Mouse (Mus musculus) telencephalon, adult 2 months (tissue): ENCODE results near the gene Exoc3l.
"Not testable (repeated sequence)": the region's sequence is repeated elsewhere in the genome, so short reads cannot be mapped to it uniquely, and the experiment has no call there.

Experiments
- DNase-seq: peaks from one replicate; pipeline ENCODE4 v3.0.0-alpha.2; 2011; ENCODE audit warnings: low read depth, low spot score

The Exoc3l gene

DNA sequence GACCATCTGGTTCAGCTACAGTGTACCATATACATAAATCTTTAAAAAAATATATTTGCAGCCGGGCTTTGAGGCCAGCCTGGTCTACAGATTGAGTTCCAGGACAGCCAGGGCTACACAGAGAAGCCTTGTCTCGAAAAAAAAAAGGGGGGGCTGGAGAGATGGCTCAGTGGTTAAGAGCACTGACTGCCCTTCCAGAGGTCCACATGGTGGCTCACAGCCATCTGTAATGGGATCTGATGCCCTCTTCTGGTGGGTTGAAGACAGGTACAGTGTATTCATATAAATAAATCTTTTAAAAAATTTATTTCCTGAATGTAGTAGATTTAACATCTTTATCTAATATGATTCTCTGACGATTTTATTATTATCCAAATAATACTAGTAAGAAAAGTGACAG is 4.1 kb downstream of the Exoc3l start:
- not testable (repeated sequence) for DNase-seq

DNA sequence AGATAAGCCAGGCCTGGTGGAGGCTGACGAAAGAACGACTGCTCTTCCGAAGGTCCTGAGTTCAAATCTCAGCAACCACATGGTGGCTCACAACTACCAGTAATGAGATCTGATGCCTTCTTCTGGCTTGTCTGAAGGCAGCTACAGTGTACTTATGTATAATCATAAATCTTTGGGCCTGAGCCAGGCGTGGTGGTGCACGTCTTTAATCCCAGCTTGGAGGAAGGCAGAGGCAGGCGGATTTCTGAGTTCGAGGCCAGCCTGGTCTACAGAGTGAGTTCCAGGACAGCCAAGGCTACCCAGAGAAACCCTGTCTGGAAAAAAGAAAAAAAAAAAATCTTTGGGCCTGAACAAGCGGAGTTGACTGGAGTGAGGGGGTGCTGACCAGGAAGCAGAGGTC is 4.5 kb downstream of the Exoc3l start:
- not testable (repeated sequence) for DNase-seq

DNA sequence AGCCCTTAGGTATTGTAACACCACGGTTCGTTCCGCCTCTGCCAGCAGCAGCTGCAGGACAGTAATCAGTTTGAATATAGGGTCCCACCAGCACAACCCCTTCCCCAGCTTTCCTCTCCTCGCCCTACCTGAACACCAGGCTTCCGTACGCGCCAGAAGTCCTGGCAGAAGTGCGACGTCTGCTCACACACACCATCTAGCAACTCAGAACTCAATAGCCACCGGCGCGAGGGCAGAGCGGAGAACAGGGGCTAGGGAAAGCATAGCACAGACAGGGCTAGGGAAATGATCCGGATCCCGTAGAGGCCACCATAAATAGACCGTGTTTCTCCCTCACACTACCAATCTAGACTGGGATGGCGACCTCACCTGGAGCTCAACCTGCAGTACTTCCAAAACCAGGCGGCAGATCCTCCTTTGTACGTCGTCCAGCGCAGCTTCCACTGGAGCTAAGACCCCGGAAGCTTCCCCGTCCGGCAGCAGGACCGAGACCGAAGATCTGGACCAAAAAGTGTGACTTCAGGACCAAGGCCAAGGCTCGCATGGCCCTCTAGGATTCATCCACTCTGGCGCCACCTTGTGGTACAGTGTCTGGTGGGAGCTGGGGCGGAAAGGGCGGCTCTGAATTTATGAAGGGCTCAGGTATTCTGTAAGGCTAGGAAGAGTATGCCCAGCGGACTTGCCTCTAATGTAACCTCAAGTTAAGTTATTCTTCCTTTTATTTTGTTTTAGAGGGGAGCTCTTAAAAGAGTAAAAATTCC is 5.2 kb downstream of the Exoc3l start:
- no peak for DNase-seq

DNA sequence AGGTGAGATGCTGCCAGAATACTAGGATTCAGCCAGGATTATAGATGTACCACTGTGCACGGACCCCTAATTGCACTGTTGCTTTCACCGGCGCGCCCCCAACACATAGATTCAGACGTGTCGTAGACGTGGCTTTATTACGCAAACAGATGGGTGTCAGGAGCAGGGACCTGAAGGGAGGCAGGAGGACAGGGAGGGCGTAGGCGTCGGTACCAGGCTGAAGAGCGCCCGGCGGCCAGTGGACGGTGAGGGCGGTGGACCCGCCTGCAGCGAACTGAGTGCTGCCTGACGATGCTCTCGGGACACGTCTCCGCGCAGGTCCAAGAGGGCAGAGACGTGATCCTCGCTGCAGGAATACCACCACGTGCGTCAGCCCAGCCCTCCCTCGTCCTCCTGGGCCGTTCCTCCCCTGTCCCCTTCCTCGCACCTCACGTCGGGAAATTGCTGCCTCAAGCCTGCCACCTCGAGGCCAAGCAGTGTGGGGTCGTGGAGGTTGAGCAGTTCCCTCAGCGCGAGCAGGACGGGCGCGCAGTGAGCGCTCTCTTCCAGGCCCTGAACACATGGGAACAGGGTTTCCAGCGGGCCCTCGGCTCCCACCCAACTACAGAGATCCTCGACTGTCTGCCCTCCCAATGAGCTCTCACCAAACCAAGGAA is 6.0 kb downstream of the Exoc3l start, which contains the start of gene 4931428F04Rik:
Gene 4931428F04Rik (minus strand): TSS at position 60 of the 656 bp plus-strand sequence.
- DNase-seq = no peak

DNA sequence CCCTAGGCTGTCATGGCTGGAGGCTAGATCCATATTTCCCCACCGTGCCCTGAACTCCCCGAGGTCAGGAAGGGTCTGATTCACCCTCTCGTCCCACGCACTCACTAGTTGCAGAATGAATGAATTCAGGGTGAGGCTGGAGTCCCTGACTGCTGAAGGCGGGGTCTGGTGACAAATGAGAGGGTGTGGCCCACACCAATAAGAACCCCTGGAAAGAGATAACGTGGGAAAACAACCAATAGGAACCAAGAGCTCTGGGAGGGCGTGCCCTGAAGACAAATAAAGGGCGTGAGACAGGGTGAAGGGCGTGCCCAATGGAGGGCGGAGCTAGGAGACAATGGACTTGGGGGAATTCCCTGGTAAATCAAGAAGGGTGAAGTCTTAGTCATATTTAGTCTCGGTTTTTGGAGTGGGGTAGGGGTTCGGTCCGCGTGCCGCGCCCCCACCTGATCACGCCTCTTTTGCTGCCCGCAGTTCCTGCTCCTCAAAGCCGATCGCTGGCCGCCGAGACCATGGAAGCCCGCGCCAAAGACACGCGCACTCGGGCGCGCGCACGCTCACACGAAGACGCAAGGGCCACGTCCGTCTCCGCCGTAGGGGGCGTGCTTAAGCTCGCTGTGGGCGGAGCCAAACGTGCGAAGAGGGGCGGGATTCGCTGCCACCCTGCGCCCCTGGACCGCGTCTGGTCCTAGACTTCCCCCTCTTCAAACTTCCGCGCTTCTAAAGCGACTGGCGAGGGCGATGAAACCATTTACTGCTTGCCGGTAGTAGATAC is 6.8 kb downstream of the Exoc3l start:
- peak; percentile 97 for DNase-seq

DNA sequence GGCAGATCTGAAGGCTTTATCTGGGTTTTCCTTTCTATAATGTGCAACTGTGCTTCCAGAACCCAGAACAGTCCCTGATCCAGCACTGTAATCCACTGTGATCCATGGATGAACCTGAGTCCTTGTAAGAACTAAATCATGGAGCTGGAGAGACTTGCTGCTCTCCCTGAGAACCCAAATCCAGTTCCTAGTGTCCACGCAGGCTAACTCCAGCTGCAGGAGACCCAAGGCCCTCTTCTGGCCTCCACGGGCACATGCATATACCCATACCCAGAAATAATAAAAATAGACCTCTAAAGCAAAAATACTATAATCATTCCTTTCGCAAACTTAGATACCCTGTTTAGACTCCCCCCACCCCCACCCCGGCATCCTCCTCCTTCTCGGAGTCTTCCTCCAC is 7.7 kb downstream of the Exoc3l start:
- DNase-seq = no peak

DNA sequence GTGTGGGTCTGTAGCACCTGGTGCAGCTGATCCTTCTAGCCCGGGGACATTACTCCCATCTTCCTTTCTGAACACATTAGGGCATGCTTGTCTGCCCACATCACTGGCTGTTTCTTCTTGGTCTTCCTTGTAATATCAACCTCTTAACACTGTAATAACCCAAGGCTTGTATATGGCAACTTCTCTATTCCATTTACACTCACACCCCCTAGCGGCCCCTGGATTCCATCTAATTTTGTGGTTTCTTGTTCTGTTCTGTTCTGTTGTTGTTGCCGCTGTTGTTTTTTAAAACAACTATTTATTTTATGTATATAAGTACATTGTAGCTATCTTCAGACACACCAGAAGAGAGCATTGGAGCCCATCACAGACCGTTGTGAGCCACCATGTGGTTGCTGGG is 9.0 kb downstream of the Exoc3l start:
- DNase-seq = no peak

DNA sequence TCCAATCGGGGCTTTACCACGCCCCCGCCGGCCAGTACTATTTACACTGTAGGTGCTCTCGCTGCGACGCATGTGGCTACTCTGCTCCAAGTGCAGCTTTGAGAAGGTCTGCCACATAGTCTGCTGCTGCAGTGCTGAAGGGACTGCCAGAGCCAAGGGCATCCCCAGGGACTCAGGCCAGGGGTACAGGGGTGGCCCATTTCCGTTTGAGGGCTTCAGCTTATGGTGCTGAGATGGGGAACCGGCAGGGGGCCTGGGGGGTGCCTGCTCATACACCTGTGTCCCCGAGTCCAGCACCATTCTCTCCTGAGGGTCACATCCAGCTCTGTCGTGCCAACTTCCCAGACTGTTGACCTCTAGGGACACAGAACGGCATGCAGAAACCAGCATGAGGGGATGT is 10.4 kb downstream of the Exoc3l start:
- DNase-seq = no peak

DNA sequence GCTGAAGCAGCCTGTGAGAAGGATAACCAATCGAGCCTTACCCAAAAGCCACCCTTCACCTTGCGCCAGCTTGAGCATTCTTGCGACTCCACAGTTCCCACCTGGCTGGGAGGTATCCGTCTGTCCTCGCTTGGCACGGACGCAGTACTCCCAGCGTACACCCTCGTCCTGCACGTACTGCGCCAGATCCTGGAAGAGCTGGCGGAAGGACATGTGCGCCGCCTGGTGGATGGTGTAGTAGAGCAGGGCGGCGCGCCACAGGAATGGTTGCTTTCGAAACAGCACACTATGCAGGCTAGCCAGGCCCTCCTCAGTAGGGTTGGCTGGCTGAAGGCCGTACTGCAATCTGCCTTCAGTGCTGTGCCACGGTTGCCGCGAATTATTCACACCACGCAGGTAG is 12.8 kb downstream of the Exoc3l start:
- no peak for DNase-seq

DNA sequence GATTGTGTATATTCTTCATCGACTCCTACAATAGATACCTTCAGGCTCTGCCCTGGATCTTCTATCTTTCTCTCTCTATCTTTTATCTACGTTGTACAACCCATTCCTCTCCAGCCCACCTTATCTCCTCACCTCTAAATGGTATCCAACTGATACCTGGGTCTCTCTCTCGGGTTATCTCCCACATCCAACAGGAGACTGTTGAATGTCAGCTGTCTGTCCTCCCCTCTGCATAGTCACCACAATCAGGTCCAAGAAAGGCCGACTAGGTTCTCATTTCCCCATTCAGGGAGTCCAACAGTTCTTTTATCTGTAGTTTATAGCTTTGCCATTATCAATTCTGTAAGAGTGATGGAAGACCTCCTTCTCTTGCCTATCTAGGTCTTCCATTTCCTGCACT is 13.7 kb downstream of the Exoc3l start:
- DNase-seq = no peak

DNA sequence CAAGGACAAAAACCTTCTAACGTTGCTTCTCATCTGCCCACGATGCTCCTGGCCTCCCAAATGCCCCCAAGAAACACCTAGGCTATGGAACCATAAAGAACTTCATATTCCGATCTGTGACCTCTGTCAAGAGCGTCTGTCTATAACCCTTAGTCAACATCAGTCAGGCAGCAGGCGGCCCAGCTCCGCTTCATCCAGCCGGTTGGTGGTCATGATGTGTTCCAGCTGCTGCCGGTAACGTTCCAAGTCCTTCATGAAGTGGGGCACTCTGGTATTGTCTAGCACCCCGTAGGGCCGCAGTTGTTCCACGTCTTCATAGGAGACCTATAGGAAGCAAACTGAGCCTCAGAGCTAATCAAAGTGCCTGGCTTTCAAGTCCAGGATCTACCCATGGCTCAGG is 14.1 kb downstream of the Exoc3l start:
- DNase-seq = no peak

DNA sequence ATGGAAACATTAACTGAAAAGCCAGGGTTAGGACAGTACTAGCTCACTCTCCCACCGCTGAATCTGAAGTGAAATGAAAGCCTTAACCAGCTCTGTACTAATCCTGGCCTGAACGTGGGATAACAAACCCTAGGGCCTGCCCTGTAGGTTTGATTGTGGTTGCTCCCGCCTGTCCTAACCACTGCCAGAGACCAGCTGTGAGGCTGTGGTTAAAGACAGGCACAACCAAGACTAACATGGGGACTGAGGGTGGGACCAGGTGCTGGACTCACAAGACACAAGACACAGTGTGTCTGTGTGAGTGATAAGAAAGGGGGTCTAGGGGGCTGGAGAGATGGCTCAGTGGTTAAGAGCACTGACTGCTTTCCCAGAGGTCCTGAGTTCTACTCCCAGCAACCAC is 15.3 kb downstream of the Exoc3l start:
- DNase-seq = no peak

DNA sequence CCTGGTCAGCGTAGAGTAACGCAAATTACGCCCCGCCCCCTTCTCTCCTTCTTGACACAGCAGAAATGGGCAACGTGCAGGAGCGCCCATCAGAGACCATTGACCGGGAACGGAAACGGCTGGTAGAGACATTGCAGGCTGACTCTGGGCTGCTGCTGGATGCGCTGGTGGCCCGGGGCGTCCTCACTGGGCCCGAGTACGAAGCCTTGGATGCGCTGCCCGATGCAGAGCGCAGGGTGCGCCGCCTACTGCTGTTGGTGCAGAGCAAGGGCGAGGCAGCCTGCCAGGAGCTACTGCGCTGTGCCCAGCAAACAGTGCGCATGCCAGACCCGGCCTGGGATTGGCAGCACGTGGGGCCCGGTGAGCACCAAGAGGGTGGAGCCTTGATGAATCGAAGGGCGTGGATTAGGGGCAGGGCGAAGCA is 17.0 kb downstream of the Exoc3l start:
- DNase-seq = no peak

DNA sequence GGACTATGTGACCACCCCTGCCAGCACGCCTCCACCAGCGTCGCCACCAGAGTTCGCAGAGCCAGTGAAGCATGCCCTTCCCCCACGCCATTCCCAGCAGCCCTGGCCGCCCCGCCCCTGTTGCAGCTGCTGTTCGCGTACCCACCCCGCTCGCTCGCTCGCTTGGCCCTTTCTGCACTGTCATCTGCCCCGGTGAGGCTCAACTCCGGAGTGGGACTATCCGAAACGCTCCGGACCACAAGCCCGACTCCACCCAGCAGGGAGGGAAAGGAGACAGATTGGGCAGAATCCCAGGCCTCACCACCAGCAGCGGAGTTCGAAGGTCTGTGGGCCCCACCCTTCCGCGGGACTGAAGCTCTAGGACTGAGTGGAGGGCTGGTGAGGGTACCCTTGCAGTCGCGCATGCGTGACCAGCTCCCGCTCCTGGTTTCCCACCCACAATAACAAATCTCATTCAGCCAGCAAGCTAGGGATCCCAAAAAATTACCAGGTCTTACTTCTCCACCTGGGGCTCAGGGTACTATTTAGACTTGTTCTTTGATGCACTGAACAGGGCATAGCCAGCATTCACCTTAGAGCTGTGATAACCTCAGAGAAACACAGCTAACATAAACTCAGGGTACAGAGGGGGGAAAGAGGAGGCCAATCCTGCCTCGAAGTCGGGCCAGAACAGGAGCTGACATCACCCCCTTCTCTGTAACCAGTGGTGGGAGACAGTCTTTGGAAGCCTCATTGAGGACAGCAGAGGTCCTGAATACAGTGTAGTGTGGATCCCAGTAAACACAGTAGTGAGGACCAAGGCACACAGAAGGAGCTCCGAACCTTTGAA is 19.4 kb downstream of the Exoc3l start:
- DNase-seq = no peak

DNA sequence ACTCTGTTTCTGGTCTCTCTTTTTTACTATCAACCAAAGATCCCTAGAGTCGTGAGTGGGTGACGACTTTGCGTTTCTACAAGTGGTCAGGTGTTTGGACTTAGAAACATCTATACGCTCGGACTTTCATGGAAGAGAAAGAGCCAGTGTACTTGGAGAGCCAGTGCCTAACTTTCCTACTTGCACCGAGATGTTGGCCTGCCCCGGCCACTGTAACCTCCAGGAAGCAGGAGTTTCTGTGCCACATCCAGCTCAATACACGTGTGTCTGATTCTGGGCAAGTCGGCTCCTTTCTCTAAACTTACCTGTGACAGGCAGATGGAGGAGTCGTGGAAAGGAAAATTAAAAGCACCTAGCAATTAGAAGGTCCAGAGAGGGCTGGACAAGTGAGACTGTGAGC is 20.1 kb downstream of the Exoc3l start, which contains the start of gene Nol3:
Gene Nol3 (plus strand): TSS at position 301 of the 400 bp plus-strand sequence.
- no peak for DNase-seq

DNA sequence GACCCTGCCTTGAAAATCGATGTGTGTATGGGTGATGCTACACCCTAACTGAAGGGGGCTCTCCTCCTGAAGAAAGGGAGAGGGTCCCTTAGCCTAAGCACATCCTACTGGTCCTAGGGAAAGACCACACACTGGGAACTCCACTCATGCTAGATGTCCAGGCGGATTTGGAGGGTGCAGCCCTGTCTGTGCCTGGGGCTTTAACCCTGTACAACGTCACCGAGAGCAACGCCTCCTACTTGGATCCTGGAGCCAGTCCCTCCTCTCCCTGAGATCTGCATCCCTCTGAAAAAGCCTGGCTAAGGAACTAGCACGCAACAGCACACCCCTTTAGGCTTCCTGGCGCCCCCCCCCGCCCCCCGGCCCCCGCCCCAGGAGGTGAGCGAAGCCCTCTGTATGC is 20.5 kb downstream of the Exoc3l start:
- no peak for DNase-seq

DNA sequence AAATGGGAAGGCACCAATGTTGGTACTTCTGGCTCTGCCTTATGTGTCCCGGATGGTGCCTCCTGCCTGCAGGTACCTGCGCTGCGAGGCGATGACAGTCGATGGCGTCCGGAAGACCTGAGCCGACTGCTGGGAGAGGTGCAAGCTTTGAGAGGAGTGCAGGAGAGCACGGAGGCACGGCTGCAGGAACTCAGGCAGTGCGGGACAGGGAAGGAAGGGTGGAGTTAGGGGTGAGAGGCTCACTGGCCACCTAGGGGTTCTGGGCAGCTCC is 25.1 kb downstream of the Exoc3l start:
- DNase-seq = no peak

DNA sequence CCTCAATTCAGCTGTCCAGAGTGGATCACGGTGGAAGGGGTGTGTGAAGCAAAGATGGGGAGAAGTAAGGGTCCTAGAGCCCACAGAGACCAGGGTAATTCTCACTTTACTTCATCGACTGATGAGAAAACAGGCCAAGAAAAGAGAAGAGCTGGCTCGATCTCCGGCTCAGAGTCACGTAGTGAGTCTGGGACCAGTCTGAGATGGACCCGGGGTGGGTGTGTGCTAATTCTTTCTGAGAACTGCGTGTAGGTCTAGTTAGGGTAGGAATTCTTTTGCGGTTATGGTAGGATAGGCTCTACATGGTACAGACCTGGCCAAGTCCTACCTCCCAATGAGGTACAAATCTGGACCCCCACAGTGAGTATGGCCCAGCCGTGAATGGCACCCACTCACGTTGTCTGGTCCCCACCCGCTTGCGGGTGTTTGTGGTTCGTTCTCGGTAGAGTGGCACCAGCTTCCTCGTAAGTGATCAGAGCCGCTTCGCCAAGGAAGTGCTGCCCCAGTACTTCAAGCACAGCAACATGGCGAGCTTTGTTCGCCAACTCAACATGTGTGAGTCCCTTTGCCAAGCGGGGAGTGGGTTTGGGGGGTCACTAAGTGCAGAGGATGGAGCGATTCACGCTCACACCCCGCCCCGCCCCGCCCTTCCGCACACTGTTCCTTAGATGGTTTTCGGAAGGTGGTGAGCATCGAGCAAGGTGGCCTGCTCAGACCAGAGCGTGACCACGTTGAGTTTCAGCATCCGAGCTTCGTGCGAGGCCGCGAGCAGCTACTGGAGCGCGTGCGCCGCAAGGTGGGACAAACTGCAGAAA is 25.6 kb downstream of the Exoc3l start:
- no peak for DNase-seq

DNA sequence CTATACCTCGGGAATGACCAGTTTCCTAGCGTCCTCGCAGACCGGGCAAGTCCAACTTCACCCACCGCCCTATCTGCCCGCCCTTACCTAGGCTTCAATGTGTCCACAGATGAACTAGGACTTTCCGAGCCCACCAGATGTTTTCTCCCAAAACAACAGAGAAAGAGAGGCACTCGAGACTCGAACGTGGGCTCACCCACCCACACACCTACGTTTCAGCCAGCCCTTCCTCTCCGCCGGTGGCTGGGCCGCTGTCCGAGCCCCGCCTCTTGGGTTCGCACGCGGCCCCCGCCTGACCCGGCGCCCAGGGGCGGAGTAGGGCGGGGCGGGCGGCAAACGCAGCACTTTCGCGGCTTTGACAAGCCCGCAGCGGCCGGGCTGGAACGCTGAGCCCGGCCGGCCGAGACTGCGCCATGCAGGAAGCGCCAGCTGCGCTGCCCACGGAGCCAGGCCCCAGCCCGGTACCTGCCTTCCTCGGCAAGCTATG is 26.4 kb downstream of the Exoc3l start, which contains the start of gene Hsf4:
Gene Hsf4 (plus strand): TSS at position 341 of the 487 bp plus-strand sequence.
- DNase-seq = no peak

DNA sequence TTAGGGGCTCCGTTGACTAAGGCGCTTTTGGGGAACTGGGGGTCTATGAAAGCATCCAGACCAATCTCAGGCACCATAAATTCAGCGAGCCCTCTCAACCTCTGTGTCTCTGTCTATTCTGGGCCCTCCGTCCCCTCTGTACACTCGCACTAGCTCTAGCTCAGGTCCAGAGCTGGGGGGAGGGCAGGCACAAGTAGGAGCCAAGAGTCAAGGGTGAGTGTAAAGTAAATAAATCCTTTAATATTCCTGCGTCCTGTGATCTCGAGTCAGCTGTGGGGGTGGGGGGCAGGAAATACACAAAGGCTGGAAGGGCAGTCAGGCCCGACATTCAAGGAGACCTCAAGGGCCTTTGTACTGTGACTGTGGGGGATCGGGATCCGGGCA is 26.8 kb downstream of the Exoc3l start:
- no peak for DNase-seq
